Mouse (Mus musculus): ENCODE measurements around the gene BC024978.

Gene BC024978

DNA sequence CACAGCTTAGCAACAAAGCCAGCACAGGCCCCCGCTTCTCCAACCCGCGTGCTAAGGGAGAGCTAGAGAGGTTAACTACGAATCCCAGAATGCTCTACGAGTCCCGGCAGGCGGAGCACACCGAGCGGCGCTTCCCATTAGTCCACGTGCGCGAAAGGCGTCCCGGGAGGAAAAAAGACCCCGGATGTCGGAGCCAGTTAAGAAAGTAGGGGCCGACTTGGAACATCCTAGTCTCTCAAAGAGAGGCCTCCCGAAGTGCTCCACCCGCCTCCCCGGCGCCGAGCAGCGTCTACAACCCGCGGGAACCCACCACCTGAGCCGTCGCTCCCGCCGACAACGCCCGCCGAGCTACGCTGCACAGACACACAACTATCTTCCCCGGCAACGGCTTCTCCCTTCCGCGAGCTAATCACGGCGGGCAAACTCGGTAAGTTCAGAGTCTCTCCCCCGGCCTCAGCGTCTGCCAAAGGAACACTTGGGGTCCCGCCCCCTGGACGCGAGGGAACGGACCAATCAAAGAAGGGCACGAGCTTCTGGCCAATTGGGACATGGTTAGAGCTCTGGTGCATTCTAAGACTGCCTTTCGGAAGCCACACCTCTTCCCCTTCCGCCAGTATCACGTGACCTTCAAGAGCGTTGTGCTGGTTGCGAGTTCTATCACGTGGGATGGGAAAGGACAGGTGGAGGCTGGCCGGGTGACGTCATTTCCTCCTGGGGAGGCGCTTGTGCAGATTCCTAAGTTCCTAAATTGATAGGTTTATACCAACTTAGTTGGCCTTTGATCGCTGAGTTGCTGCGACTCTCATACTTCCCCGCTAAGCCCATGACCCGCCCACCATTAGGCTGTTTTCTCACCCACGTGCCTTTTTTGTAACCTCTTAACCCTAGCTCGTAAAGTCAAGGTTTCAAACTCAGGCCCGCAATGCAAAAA is at the start of gene BC024978, which contains the start of gene Snrpa:
Gene BC024978, plus strand, starts transcription at position 101 of the 931 bp plus-strand sequence.
Gene Snrpa, minus strand, starts transcription at position 591 of the 931 bp plus-strand sequence.
- peak; percentile 95 to 98 for DNase-seq (ENCODE audit: low spot score in 2 of 2)

DNA sequence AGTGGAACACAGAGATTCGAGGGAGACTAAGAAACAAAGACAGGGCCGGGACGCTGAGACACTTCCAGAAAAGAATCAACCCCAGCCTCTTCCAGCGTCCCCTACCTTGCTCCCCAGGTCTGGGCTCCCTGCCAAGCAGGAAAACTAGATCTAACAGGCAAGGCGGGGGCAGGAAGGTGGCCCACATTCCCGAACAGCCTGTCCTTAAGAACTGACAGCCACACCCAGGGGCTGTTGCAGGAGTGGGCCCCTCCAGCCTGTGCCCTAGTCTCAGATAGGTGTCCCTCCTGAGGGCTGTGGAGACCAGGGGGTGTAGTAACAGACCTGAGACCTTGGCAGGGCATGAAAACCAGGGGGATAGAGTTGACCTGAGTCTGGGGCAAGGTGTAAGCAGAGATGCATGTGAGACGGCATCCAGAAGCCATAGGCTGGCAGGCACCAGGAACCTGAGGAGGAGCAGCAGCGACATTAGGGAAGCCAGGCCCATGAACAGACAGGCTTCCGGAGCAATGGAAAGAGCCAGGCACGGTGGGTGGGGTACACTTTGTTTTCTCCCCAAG is 42.3 kb upstream of the BC024978 start, which contains the start of gene Cyp2t4:
Gene Cyp2t4, plus strand, starts transcription at position 510 of the 560 bp plus-strand sequence.
- DNase-seq (ENCODE audit: low spot score in 2 of 2): no peak

DNA sequence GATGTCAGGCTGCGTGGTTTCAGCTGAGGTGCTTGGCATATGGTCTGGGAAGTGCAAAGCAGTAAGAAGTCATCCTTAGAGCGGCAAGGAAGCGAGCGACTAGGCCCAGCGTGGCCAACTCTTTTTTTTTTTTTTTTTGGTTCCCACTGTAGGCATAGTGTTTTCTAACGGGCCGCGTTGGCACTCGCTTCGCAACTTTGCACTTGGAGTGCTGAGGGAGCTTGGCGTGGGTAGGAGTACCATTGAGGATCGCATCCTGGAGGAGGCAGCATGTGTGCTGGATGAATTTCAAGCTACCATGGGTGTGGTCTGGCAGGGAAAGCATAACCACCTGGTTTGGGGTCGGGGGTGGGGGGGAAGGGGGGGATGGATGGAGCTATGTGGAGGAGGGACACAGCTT is 39.6 kb upstream of the BC024978 start:
- DNase-seq (ENCODE audit: low spot score in 2 of 2): no peak

DNA sequence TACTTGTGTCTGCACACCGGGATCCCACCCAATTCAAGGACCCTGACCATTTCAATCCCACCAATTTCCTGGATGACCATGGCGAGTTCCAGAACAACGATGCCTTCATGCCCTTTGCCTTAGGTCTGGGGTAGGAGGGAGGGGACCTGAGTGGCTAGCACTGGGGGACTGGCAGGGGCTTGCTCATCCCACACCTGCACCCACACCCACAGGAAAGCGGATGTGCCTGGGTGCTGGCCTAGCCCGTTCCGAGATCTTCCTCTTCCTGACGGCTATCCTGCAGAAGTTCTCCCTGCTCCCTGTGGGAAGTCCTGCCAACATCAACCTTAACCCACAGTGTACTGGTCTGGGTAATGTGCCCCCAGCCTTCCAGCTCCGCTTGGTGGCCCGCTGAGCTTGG is 37.4 kb upstream of the BC024978 start:
- no peak for DNase-seq (ENCODE audit: low spot score in 2 of 2)

DNA sequence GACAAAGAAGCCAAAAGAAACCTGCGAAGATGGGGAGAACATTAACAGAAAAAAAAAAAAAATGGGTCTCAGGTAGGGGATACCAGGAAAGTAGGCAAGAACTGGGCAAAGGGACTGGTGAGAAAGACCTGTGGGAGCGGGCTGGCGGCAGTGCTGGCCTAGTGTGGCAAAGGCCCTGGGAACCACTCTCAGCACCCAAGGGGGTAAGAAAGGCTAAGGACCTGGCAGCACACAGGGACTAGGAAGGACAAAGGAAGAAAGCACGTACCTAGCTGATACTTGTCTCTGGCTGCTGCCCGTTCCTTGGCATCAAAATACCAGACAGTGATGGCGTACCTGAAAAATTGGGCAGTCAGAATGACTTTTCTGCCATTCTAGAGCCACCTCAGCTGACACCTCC is 36.3 kb upstream of the BC024978 start:
- no peak for DNase-seq (ENCODE audit: low spot score in 2 of 2)

DNA sequence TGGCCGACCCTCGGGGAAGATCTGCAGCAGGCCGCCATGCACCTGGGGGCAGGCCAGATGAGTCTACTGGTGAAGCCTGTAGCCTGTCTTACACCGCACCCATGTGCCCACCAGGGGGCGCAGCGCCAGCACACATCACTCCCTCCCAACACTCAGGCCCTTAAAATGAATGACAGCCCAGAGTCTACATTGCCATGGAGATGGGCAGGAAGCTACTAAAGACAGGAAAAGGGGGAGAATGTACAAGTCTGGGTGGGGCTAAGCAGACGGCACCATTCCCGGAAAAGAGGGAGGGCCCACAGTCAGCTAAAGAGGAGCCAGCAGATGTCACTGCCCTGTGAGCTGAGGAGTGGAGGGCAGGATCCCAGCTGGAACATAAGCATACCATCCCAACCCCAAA is 35.7 kb upstream of the BC024978 start:
- DNase-seq (ENCODE audit: low spot score in 2 of 2): peak; percentile 84 to 92

DNA sequence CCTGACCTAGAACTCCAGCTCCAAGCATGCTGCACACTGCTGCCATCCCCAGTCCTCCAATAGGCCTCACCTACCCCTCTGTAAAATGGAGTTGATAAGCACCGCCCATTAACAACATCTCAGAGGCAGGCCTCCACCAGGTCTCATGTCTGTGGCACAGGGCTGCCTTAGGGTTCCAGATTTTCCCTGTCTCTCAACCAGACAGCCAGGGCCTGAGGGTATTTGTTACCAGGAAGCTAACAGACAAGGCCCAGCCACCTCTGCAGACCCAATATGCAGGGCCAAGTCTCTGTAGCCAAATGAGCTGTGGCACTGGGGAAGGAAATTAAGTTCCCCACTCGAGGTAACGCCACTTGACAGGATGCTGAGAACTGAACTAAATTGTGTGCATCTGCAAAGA is 34.7 kb upstream of the BC024978 start:
- no peak for DNase-seq (ENCODE audit: low spot score in 2 of 2)

DNA sequence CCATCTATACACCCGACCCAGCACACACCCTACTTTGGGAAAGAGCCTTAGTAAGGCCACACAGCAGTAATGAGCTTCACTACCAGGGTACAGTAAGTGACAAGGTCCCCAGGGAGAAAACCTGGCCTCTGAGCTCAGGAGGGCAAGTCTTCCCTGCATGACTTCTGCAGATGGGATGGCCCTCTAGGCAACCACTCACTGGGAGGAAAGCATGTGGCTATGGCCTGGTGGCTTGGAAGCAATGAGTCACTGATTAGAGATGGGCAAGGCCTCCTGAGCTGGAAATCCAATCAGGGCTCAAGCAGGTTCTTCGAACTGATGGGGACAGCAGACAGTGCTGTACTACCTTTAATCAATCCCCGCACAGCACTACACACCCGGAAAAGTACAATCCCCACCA is 33.8 kb upstream of the BC024978 start:
- DNase-seq (ENCODE audit: low spot score in 2 of 2): no peak

DNA sequence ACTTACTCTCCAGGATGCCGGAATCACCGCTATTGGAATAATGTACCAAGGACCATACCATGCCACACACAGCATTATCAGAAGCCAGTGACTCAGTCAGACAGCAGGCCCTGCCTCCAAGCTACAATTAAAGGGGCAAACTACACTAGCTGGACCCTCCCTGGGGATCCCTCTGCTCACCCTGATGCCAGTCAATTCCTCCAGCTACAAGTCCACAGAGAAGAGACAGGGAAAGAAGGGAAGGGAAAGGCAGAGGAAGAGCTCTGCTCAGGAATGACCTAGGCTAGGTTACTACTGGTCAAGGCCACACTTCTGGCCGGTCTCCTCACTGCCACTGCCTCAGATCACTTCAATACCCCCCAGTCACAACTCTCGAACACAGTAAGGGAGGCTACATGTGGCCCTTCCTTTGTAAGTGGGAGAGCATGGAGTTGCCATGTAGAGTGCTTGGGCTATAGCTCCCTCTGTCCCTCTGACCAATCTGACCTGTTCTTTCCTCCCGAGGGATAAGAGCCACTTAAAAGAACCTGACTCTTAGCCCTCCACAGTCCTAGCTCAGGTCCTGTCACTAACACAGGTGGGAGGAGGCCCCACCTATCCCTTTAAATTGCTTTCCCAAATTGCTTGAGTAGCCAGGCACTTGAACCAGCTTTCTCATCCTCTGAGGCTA is 32.7 kb upstream of the BC024978 start:
- no peak for DNase-seq (ENCODE audit: low spot score in 2 of 2)

DNA sequence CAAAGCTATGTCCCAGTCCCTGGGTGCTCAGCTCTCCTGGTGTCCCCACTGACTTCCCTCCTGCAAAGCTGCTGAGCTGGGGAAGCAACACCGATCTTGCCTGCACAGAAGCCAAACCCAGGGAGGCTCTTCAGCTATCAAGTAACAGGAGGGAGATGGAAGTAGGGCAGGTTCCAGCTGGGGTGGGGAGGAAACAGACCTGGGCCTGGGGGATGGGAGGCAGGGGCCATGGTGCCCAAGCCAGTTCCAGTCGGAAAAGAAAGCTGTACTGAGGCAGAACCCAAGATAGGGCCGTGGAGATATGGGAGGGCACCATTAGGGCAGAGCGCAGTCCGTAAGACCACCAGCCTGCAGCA is 32.2 kb upstream of the BC024978 start:
- no peak for DNase-seq (ENCODE audit: low spot score in 2 of 2)

DNA sequence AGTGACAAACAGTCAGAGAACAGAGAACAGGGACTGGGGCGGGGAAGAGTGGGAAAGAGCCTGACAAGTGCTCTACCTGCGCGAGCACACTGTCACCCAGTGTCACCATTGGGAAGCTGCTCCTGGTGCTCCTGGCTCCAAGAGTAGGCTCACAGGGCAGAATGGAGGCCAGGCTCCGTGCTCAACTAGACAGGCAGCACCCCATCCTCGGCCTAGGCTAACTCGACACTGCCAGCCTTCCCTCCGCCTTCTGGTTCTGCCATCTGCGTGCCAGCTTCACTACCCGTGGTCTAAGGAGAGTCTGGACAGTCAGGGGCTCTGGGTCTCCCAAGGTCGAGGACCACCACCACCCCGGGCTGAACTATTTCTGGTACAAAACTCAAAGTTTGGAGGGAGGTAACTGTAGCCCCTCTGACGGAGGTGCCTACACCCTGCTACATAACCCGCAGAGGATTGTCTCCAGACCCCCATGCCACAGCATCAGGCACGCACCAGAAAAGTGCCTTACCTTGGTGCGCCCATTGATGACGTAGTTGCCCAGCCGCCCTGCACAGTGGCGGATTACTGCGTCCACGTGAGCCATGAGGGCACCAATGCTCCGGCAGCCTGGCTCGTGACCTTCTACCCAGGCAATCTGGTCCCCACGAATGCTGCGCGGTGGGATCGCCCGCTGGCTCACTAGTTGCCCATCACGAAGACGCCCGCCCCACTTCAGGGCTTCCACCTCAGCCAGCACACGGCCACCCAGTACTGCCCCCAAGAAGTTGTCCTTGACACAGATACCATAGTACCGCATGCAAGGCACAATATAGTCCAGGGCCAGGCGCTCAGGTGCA is 31.3 kb upstream of the BC024978 start:
- no peak for DNase-seq (ENCODE audit: low spot score in 2 of 2)

DNA sequence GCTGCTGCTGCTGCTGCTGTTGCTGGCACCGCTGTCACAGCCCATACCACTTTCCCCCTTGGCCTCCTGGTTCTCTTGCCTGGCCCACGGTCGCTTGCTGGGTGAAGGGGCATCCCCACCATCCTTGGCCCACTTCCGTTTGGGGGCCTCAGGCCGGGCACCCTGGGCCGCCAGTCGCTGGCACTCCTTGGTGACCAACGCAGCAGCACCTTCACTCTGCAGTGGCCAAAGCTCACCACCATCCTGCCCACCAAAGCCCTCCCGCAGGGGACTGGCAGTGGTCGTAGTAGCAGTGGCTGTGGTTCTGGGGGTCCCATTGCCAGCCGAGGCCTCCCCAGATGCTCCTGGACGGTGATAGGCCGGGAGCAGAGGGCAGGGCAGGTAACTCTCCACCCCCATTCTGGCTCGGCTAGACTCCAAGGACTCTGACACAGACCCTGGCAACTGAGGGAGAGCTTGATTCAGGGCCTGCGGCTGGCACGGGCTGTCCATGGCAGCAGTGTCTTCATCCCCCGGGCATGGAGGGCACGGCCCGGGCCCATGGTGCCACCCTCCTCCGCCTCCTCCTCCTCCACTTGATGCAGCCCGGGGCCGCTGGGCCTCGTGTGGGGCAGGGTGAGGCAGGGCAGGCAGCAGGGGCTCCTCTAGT is 30.4 kb upstream of the BC024978 start:
- DNase-seq (ENCODE audit: low spot score in 2 of 2): peak in 1 of 2 experiments; percentile 35

DNA sequence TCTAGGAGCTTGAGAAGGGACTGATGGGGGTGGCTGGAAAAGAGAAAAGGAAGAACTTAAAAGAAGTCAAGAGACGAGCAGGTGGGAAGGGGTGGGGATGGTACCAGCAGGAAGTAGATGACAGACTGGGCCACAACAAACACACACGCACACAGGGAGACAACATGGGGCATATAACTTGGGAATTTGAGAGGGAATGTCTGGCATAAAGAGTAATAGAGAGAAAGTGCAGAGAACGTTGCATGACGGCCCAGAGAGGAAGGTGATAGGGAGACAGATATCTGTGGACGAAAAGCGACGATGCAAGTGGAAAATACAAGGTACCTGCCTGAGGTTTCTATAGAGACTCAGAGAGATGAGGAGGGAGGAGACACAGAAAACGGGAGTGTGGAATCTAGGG is 29.9 kb upstream of the BC024978 start:
- DNase-seq (ENCODE audit: low spot score in 2 of 2): no peak

DNA sequence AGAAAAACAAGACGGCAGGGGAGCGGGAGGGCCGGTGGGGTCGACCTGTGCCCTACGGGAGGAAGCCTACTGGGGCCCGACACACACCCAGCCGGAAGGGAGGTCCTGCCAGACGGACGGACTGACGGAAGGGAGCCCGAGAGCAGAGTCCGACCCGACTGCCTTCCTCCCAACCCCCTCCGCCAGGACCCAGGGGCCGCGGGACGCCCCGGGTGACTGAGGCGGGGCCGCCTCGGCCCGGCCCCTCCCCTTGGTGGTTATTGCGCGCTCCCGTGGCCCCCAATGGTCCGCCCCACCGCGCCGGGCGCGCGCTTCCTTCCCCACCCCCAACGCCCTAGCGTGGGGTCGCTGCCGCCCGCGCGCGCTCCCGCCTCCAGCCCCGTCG is 29.4 kb upstream of the BC024978 start:
- peak; percentile 82 to 89 for DNase-seq (ENCODE audit: low spot score in 2 of 2)

DNA sequence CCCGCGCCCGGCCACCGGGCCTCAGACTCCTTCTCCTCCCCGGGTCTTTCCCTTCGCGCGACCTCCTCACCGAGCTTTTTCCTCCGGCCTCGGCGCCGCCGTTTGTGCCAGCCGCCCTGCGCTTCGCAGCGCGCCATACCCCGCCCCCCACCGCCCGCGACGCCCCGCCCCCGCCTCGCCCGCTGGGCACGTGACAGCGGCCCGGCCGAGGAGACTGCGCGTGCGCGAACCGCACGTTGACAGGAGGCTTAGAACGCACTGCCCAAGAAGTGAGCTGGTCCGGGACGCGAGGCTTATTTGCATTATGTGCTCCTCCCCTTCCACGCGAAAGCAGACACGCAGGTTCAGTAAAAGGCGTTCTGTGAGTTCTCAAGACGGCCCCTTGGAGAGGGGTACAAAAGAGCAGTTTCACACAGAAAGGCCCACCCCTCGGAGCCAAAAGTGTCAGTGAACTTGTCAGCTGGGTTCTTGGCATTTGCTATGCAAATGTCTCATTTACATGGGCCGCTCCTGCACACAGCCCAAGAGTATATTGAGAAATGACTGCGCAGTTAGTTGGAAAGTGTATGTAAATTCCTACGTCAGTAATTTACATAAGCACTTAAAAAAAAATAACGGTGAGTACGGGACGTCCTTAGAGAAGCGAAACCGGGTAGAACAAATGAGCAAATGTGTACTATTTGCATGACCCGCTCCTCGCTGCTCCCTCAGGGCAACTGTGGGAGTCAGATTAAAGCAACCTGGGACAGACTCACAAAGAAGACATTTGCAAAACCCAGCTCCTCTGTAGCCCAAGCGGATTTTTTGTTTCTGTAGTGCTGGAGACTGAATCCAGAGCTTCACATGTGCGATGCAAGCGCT is 28.7 kb upstream of the BC024978 start, which contains the start of gene Egln2:
Gene Egln2, minus strand, starts transcription at position 189 of the 861 bp plus-strand sequence.
- DNase-seq (ENCODE audit: low spot score in 2 of 2): peak; percentile 93 to 97

DNA sequence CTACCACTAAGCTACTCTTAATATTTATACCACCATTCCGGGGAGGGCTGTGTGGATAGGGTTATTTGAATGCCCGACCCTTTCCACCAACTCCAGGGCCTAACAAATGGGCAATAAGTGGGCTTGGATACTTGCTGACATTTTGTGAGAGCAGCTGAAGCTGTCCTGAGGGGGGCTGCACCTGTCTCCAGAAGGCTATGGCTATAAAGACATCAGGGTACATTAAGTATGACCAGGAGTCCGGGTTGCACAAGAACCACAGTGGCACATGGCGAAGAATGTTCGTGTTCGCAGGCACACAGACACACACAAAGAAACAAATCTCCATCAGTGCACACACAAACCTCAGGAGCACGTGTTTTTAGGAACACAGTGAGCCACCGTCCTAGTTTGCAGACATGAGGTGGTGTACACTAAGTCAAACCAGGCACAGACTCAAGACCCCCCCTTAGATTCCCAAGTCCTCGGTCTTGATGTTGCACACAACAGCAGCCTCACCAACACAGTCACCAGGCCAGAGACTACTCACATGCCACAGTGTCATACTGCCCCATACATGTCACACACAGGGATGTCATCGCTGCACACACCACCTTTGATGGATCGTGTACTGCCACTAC is 28.0 kb upstream of the BC024978 start:
- DNase-seq (ENCODE audit: low spot score in 2 of 2): no peak

DNA sequence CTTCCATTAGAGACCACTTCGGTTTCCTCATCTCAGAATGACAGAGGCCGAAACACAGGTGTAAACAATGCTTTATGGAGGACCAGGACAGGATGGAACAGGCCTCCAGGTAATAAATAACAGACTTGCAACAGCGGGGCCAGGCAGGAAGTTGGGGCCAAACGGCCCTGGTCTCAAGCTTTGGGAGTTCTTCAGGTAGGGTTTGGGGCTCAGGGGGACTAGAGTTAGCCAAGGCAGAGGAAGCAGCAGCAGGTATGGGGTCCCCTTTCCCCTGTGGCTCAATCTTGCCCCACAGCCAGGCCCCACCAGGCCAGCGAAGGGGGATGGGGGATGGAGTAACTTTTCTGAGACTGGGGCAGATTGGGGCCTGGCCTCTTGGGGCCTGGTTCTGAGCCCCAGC is 27.2 kb upstream of the BC024978 start:
- DNase-seq (ENCODE audit: low spot score in 2 of 2): no peak

DNA sequence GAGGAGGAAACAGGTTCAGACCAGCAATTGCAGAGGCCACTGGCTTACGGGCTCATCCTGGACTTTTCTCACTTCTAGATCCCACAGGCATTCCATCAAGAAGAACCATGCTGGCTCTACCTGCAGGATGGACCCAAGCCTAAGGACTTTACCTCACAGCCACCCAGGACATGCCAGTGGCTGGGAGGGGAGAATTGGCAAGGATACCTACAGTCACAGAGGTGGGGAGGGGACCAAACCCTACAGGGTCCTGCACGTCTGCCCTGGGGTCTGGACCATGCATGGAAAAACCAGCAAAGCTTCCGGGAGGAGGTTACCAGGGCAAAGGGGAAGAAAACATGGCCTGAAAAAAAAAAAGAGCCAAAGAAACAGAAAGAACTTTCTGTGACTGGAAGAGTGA is 24.6 kb upstream of the BC024978 start:
- no peak for DNase-seq (ENCODE audit: low spot score in 2 of 2)

DNA sequence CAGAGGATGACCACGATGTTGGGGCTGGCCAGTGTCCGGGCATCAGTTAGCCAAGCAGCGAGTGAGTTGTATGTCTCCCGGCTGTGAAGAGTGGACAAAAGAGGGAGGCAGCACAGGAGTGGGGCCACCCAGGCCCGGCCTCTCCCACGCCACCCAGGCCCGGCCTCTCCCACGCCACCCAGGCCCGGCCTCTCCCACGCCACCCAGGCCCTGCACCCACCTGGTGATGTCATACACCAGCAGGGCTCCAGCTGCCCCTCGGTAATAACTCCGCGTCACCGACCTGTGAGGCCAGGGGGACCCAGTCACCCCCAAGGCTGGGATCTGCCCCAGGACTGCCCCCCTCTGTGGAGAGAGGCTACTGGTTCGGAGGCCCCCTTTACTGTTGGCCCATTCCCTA is 21.1 kb upstream of the BC024978 start:
- DNase-seq (ENCODE audit: low spot score in 2 of 2): no peak

DNA sequence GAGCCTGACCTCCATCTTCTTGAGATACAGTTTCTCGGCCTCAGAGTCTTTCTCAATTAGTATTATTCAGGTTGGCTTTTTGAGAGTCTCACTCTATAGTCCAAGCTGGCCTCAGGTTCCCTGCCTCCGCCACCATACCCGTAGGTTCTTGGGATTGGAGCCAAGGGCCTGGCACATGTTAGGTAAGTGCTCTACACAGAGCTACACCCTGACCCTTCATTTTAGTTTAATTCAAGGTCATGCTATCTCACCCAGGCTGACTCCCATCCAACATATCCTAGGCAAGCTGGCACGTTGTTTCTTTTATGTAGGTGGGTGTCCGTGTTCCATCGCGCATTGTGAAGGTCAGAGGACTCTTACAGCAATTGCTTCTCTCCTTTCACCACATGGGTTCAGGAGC is 20.7 kb upstream of the BC024978 start:
- no peak for DNase-seq (ENCODE audit: low spot score in 2 of 2)

All from thymus, postnatal 10 days (tissue).